Mouse (Mus musculus): Measurements from ENCODE around the gene Serpinb6b.
"Not testable (repeated sequence)": the region's sequence is repeated elsewhere in the genome, so short reads cannot be mapped to it uniquely, and the experiment has no call there.

GRCm38 (mm10) chr13:32939191-32939590, 25.8 kb upstream of the Serpinb6b start:
- not testable (repeated sequence) for TF ChIP-seq CTCF (conservative IDR thresholded peaks at IDR 0.05; ENCODE audit: low read length); NANOG (IDR thresholded peaks at IDR 0.05; ENCODE audit: borderline replicate concordance, low read length); POU5F1 (IDR thresholded peaks at IDR 0.05; ENCODE audit: borderline replicate concordance, low read length)

All from E14TG2a.4 (cell line).